Mouse (Mus musculus) liver, adult 2 months (tissue): ENCODE data around the gene Ywhaq. TPM values are rescaled to one million over a fixed set of nuclear protein-coding genes. Genes with fewer than 3 reads are reported as not detected.

Experiments used
- DNase-seq: peaks from one replicate; pipeline ENCODE4 v3.0.0-alpha.2; 2011; ENCODE audit warnings: low read depth, low spot score; ENCODE audit errors: extremely low read depth
- H3K27ac ChIP-seq: fragments of 200-500 bp; replicated peaks from 2 replicates; pipeline ENCODE4 v1.5.1; 2012; ENCODE audit warnings: low read depth, mild to moderate bottlenecking, control low read depth, inconsistent platforms, low read length; ENCODE audit not compliant: insufficient read depth
- H3K27me3 ChIP-seq: fragments of 200-500 bp; 2 replicates; pipeline ENCODE4 v1.6.1; 2012; ENCODE audit warnings: mild to moderate bottlenecking, moderate library complexity, low read length, inconsistent platforms; ENCODE audit not compliant: control insufficient read depth, insufficient read depth
- H3K36me3 ChIP-seq: fragments of 200-500 bp; 2 replicates; pipeline ENCODE4 v1.6.1; 2012; ENCODE audit warnings: low read length, inconsistent platforms; ENCODE audit not compliant: control insufficient read depth, insufficient read depth
- H3K4me1 ChIP-seq: fragments of 200-500 bp; 2 replicates; pipeline ENCODE4 v1.6.1; 2011; ENCODE audit warnings: low read length; ENCODE audit not compliant: control insufficient read depth, insufficient read depth
- H3K4me3 ChIP-seq: fragments of 200-500 bp; 2 replicates; pipeline ENCODE4 v1.5.1; 2011; ENCODE audit warnings: low read depth, mild to moderate bottlenecking, control low read depth, low read length, moderate library complexity; ENCODE audit not compliant: insufficient read depth
- H3K79me2 ChIP-seq: fragments of 200-500 bp; 2 replicates; pipeline ENCODE4 v1.6.1; 2012; ENCODE audit warnings: inconsistent platforms, mild to moderate bottlenecking, low read length, moderate library complexity; ENCODE audit not compliant: control insufficient read depth, insufficient read depth
- H3K9ac ChIP-seq: fragments of 200-500 bp; 2 replicates; pipeline ENCODE4 v1.6.1; 2012; ENCODE audit warnings: low read depth, mild to moderate bottlenecking, control low read depth, inconsistent platforms, low read length
- CTCF ChIP-seq: fragments of 200-500 bp; IDR thresholded peaks from 2 replicates; pipeline ENCODE4 v1.5.1; 2011; ENCODE audit warnings: low read depth, low read length, control low read depth
- POLR2A ChIP-seq: fragments of 200-500 bp; IDR thresholded peaks from 2 replicates; pipeline ENCODE4 v1.6.1; 2011; ENCODE audit warnings: low read length, control low read depth; ENCODE audit not compliant: insufficient read depth; ENCODE audit errors: extremely low read depth
- WGBS: fragments of 180-500 bp; shearing (Covaris S2); methylation state at CpG from one replicate; pipeline ENCODE4 v1.1.7; 2018; 5-methylcytosine and 5-hydroxymethylcytosine counted together
- polyA plus RNA-seq: library from polyadenylated mRNA; depleted of rRNA; stranded (reverse); fragments of >200 nt; gene quantifications from 2 replicates; pipeline ENCODE4 v1.2.3, GENCODE M21; 2012; rRNA removed
- total RNA-seq: library from RNA; depleted of rRNA; stranded (reverse); fragments of >200 nt; gene quantifications from 2 replicates; pipeline ENCODE4 v1.2.3, GENCODE M21; 2014; rRNA removed

The Ywhaq gene
- total RNA-seq = 78.0 and 81.4 TPM in 2 replicates
- 25.7 and 33.4 TPM in 2 replicates for polyA plus RNA-seq

DNA sequence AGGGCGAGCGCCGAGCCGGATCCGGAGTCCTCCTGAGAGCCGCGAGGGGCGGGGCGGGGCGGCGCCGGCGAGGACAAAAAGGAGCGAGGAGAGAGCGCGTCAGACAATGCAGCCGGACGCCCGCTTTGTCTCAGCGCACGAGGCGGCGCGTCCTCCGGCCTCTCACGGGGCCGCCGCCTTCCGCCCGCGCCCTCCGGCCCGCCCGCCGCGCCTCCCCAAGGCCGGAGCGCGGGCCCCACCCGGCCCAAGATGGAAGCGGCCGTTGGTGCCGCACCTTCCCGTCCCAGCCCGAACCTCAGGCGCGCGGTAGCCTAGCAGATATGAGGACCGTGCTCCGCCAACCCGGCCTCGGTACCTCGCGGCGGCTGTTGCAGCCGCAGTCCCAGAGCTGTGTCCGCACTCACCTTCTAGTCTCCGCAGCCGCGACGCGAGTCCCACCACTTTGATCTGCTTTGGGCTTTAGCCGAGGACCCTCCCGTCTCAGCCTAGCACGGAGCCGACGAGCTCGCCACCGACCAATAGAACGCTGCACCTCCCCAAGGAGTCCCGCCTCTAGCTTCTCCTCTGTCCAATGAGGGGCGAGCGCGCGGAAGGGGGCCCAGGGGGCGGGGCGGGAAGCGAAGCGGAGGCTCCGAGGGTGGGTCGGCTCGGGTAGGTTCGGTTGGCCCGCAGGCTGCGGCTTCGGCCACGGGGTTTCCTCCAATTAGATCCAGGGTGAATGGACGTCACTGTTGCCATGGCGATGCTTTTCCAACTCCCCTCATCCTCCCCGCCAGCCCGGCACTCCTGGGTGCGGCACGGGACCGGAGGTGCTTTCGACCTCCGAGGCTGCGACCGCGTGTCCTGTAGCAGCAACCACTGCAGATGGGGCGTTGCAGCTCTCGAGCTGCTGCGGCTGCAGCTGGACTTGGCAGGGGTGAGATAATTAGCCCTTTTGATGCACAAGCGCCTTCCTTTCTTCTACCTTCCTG, at the start of gene Ywhaq:
Ywhaq (minus strand) TSS at position 538 of the 971 bp plus-strand sequence.
- peak within 1 kb of the TSS; percentile 91 for H3K27ac ChIP-seq
- DNase-seq = peak; percentile 87
- peaks cover 13% of the 10 kb centered on the region for H3K4me1 ChIP-seq
- peaks cover 6% of the 10 kb centered on the region for H3K36me3 ChIP-seq
- H3K27me3 ChIP-seq = no peaks in the 10 kb centered on the region
- peak; percentile 95 for TF ChIP-seq POLR2A
- no peak for TF ChIP-seq CTCF
- H3K79me2 ChIP-seq = peaks cover 10% of the 10 kb centered on the region; the same call in 1 of the 2 replicates
- H3K4me3 ChIP-seq = peak within 1 kb of the TSS; percentile 95
- 1% methylated on average over 103 of the region's 103 CpGs for WGBS
- H3K9ac ChIP-seq = peak within 1 kb of the TSS; percentile 95

DNA sequence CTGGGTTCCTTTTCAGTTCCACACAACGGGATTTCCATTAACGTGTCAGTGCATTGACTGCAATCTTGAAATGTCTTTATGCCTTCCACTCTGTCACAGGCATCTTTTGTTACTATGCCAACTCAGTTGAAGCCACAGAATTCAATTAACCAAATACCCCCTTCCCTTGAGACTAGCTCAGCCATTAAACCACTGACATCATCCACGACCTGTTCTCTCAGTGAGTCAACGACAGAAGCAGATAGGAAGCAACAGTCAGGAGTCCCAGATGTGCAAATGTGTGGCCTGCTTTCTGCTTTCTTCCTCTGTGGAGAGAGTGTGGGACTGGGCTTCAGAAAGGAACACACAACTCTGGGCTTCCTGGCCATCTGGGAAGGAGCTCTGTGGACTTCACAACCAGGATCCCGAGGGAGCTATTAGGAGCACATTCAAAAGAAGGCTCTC, 46.0 kb upstream of the Ywhaq start:
- no peak overlapping the region for H3K9ac ChIP-seq
- H3K27ac ChIP-seq = no peak overlapping the region
- 83% methylated on average over 5 of the region's 5 CpGs for WGBS

DNA sequence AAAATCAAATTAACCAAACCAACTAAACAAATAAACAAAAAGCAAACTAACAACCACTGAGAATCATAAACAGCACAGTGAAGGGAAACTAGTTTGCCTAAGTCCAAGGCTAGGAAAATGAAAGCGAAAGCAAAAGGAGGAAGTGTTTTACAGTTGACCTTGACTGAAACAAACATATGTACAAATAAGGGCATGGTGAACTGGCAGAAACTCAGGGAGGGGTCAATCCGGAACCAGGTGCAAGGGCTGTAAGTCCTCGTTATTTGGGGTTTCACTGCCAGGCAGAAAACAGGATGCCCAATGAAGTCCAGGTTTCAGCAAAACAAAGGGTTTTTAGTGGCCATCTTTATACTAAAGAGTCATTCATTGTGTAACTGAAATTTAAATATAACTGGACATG, 45.2 kb upstream of the Ywhaq start:
- H3K4me1 ChIP-seq = no peaks in the 10 kb centered on the region
- H3K9ac ChIP-seq = no peak overlapping the region
- TF ChIP-seq POLR2A = no peak
- TF ChIP-seq CTCF = no peak
- H3K36me3 ChIP-seq = no peaks in the 10 kb centered on the region
- no peaks in the 10 kb centered on the region for H3K27me3 ChIP-seq
- DNase-seq = peak; percentile 55
- no peaks in the 10 kb centered on the region for H3K79me2 ChIP-seq
- WGBS = 44% methylated on average over 3 of the region's 3 CpGs
- H3K4me3 ChIP-seq = no peak overlapping the region
- H3K27ac ChIP-seq = no peak overlapping the region

More for the DNA sequence above, 46.0 kb upstream of the Ywhaq start:
- DNase-seq = no peak
- Histone ChIP-seq H3K36me3 (no peaks in the 10 kb centered on the region), H3K4me3 (no peak overlapping the region), H3K27me3 (no peaks in the 10 kb centered on the region), H3K4me1 (no peaks in the 10 kb centered on the region), H3K79me2 (no peaks in the 10 kb centered on the region)
- TF ChIP-seq CTCF = no peak

DNA sequence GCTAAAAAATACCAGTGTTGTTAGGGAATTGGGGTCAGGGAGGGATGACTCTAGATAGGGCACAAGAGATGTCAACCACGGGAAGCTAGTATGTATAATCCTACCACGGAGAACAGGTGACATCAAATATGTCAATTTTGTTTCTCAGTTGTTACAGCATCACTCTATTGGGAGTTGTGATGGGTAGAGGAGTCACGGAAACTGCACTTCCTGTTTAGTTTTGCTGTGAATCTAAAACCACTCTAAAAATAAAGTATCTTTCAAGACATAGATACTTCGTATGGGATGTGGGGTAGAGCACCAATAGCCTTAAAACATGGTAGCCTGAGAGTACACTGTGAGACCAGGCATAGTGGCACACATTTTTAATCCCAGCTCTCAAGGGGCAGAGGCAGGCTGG, 42.2 kb upstream of the Ywhaq start:
- Histone ChIP-seq H3K4me3 (no peak overlapping the region), H3K4me1 (no peaks in the 10 kb centered on the region), H3K27me3 (no peaks in the 10 kb centered on the region), H3K36me3 (no peaks in the 10 kb centered on the region), H3K9ac (no peak overlapping the region), H3K79me2 (no peaks in the 10 kb centered on the region), H3K27ac (no peak overlapping the region)
- 88% methylated on average over 4 of the region's 4 CpGs for WGBS
- DNase-seq = no peak
- TF ChIP-seq CTCF (no peak), POLR2A (no peak)

DNA sequence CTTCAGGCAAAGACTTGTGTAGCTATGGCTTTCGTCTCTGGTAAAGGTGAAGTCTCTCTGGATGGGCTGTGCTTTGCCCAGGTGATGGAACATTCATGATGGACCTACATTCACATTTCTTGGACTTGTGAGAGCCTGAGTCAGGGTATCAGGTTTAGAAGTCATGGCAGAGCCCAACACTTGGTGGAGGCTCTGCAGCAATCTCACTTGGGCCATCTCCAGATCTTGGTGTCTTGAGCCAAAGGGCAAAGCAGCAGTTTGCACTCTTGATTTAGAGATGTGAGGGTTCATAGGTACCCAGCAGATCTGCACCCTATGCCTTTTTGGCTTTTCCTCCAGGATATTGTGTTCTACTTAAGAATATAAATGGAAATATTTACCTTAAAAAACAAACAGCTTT, 38.6 kb upstream of the Ywhaq start:
- 92% methylated on average over 1 of the region's 1 CpGs for WGBS

DNA sequence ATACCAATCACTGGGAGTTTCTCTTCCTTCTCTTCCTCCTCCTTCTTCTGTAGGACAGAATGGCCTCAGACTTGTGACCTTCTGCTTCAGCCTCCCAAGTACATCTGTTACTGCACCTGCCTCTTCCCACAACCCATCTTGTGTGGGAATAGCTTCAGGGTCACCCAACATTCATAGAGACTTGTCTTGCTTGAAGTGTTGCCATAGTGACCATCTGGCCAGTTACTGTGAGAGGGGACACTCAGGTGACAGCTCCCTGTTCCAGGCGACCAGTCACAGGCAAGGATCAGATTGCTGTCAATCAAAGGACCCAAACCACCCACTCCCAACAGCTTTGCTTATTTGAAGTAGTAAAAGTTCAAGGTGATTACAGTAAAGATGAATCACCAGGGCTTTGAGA, 34.3 kb upstream of the Ywhaq start:
- TF ChIP-seq POLR2A = no peak
- TF ChIP-seq CTCF = no peak
- no peaks in the 10 kb centered on the region for H3K27me3 ChIP-seq
- WGBS = 32% methylated on average over 1 of the region's 1 CpGs
- no peaks in the 10 kb centered on the region for H3K79me2 ChIP-seq
- H3K4me3 ChIP-seq = no peak overlapping the region
- no peak for DNase-seq
- no peak overlapping the region for H3K9ac ChIP-seq
- H3K27ac ChIP-seq = no peak overlapping the region
- H3K36me3 ChIP-seq = no peaks in the 10 kb centered on the region
- no peaks in the 10 kb centered on the region for H3K4me1 ChIP-seq

More for the DNA sequence above, 38.6 kb upstream of the Ywhaq start:
- Histone ChIP-seq H3K4me3 (no peak overlapping the region), H3K79me2 (no peaks in the 10 kb centered on the region), H3K36me3 (no peaks in the 10 kb centered on the region), H3K27ac (no peak overlapping the region), H3K9ac (no peak overlapping the region), H3K27me3 (no peaks in the 10 kb centered on the region), H3K4me1 (no peaks in the 10 kb centered on the region)
- DNase-seq = no peak
- TF ChIP-seq CTCF (no peak), POLR2A (no peak)
